Mouse (Mus musculus) spleen, postnatal 36 days (tissue): Measurements from ENCODE around the gene G430095P16Rik.

Source experiments
- DNase-seq, 2 experiments: peaks; one replicate each; pipeline ENCODE4 v3.0.0; 2022; ENCODE audit warnings: low spot score in 2 of 2, mixed read lengths in 1 of 2

Gene G430095P16Rik

GRCm38 (mm10) chr8:84702963-84703465 lies 19.8 kb upstream of the G430095P16Rik start:
- DNase-seq: peak; percentile 30 to 36

- DNase-seq: peak; percentile 52 to 57
Measured at GRCm38 (mm10) chr8:84703466-84704249, 19.1 kb upstream of the G430095P16Rik start.

- DNase-seq: peak; percentile 75 to 85
Measured at GRCm38 (mm10) chr8:84704356-84704755, 18.5 kb upstream of the G430095P16Rik start.

DNA sequence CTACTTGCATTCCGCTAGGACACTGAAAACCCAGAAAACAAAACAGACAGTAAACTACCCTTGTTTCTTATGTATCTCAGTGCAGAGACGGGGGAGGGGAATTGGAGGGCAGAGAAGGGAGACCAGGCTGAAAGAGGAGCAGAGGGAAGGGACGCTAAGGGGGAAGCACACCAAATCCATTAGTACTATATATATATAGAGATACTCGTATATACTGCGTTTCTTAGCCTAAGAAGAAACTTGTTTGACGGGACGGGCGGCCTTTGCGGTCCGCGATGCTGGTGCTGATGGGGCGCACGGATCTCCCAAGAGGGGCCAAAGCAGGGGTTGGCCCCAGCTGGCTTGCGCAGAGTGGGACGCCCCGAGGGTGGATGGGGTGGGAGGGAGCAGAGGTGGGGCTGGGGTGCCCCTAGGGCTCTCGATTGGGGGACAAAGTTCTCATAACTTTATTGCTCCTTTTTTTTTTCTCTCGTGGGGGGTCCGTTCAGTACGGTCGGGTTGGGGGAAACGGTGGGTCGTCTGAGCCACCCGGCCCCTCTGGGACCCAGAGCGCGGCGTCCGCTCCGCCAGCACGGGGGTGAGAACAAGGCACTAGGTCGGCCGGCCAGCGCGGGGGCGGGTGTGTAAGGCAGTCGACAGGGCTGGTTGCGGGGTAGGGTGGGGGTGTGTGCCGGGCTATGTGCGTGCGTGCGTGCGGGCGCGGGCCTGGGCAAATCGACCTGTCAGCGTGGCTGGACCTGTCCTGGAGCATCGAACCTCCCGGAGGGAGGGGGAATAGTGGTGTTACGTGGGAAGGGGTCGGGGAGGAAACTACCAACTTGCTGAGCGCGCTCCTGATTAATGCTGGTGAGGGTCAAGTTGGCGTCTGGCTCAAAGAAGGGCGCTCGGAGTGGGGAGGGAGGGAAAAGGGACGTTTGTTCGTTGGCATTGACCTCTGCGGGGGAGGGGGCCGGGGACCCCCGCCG lies 17.7 kb upstream of the G430095P16Rik start:
- peak; percentile 63 to 68 for DNase-seq

- no peak for DNase-seq
Measured at GRCm38 (mm10) chr8:84705960-84706359, 16.8 kb upstream of the G430095P16Rik start.

- no peak for DNase-seq
Measured at GRCm38 (mm10) chr8:84706610-84707266, 16.1 kb upstream of the G430095P16Rik start.

DNA sequence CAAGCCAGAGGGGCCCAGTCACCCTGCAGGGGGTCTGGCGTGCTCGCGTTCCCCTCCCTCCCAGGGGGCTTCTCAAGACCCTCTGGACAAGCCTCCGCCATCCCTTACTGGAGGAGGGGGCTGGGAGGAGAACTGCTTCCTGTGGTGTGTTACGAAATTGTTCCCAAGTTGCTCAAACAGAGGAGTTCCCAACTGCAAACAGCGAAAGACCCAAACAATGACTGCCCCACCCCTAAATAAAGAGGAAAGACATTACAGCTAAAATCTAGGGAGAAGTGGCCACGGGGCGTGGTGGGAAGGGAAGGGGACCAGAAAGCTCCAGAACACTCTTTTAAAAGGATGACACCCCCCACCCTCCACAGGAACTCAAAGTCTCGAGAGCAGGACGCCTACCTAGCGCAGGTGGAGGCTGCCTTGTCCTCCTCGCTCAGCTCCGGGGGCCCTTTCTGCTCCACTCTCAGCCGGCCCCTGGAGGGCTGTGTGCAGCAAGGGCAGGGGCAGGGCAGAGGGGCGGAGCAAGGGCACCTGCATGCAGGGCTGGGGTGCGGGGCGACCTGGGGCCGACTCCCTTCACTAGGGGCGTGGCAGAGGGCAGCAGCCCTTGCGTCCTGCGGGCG lies 15.4 kb upstream of the G430095P16Rik start:
- DNase-seq: peak; percentile 88 to 90

- DNase-seq: no peak
Measured at GRCm38 (mm10) chr8:84708071-84708541, 14.7 kb upstream of the G430095P16Rik start.

DNA sequence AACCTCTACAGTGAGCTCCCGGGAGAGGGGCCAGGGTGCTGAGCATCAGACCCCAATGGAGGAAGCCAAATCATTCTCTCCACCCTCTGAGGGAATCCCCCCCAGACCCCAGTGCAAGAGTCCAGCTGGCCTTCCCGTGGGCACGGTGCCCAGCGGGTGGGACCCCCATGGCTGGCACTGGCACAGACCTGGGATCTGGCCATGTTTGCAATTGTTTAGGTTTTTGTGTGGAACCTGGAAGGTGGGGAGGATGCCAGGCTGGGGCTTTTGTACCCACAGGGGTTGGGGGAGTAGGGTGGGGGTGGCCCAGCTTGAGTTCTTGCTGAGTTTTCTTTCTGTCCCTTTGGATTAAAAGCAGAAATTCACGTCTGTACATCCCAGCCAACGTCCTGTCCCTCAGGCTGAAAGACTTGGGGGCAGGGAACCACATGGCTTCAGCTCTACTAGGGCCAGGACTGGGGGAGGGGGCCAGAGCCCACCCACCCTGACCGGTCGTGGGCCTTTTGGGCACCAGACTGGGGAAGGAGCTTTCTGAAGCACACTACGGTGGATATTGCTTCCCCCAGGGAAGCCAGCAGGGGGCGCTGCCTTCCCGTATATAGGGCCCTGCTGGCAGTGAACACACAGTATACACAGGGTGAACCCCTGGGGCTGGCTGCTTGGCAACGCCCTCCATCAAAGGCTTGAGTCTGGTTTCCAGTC lies 13.9 kb upstream of the G430095P16Rik start:
- DNase-seq: peak; percentile 78 to 87

DNA sequence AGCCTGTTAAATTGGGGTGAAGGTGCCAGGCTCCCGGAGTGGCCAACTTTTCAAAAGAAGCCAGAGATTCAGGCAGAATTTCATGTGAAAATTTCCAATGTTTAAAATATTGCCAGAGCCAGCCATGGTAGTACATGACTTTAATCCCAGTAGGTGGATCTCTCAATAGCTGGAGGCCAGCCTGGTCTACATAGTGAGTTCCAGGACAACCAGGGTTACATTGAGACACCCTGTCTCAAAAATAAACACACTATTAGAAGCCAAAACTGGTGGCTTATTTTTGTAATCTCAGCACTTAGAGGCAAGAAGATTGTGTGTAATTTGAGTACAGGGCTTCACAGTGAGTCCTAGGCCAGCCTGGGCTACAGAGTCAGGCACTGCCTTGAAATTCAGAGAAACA lies 12.9 kb upstream of the G430095P16Rik start:
- no peak for DNase-seq

- DNase-seq: no peak
Measured at GRCm38 (mm10) chr8:84711312-84711711, 11.5 kb upstream of the G430095P16Rik start.

DNA sequence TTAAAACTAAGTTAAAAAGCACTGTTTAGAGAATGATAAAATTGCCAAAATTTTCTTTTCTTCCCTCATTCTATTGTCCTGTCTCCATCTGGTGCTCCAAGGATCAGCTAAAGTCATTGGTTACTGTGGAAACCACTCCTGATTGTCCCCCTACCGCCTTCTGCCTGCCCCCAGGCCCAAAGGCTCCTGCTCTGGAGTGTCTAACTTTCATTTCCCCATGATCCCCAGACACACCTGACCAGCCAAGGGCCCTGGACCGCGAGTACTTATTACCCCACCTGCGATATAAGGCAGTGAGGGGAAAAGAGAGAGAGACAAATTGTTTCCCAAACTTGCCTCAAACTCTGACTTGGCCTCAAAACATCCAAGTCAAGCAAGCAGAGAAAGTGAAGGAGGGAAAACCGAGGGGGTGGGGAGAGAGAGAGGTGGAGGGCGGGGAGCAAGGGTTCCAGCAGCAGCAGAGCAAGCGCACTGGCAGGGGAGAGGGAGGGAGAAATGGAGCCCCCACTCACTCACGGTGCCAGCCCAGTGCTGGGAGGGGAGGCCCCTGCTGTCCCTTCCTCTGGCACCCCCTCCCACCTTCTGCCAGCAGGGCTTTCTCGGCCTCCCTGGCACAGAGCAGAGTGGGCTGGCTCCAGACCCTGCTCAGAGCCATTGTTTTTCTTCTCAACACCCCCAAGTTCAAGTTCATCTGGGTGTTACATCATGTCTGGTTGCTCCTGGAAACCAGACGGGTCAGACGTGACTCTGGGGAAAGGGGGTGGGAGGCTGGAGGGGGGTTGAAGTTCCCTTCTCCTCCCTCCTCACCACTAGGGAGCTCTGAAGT lies 10.7 kb upstream of the G430095P16Rik start:
- DNase-seq: no peak

DNA sequence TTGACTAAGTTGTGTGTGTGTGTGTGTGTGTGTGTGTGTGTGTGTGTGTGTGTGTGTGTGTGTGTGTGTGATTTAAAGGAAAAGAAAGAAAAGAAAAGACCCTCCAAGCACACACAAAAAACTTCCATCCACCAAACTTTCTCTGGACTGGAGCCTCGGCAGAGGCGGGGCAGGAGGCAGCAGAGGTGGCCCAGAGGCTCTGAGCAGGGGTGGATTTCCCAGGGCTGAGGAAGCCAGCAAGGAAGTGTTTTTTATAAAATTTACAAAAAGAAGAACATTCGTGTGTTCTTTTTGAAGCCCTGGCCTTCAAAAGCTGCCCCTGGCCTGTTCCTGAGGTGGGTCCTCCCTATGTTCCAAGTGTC lies 10.1 kb upstream of the G430095P16Rik start:
- DNase-seq: no peak

DNA sequence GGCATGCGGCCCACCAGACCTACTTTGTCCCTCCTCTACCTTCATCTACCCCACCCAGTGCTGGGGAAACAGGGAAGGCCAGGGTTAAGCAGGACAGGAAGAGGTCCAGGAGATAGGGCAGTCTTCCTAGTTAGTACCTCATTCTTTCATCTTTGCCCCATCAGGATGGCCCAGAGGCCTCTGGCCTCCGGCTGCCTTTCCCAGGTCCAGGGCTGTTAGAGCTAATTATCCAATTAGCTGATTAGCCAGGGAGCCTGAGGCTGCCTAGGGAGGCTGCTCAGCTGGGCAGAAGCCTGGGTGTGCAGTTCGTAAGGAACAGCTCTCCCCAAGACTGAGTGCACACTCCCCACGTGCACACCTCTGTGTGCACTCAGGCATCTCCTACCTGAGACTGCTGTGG lies 9.4 kb upstream of the G430095P16Rik start:
- DNase-seq: no peak

GRCm38 (mm10) chr8:84714161-84714560 lies 8.6 kb upstream of the G430095P16Rik start:
- no peak for DNase-seq

DNA sequence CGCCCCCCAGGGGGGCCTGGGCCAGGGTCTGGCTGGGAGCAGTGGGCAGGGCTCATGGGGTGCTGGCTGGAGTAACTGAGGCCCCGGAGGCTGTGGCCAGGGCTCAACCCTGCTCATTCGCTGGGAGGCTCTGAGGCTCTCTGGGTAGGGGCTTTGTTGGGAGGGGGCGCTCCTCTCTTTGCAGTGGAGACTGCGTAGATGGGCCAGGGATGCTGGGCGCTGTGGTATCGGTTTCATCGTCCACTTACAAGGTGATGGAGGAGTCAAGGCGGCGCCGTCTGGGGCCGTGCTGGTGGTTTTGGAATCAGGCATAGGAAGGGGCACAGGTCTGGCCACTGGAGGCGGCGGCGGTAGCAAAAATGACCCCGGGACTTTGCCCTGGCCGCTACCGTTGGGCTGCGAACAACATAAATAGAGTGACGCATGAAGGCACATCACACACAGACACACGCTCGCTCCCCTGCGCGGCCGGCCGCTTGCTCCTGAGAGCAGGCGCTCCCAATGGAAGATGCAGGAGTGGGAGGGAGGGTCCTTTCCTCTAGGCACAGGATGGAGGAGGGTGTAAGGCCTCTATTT lies 6.8 kb upstream of the G430095P16Rik start:
- no peak for DNase-seq

DNA sequence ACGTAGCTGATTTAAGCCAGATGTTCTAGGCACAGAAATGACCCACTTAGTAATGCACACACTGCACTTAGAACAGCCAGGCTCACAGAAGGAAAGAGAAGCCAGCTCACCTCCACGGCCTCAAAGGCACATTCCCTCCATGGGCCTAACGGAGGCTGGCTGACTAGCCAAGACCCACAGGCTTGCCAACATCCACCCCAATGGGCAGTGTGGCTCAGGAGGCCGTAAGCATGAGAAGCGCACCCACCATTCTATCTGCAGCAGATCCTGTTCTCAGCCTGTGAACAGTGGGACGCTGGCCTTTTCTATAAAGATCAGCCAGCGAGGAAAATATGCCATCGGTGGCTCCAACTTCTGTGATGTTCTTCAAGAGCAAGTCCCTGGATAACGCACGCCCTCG lies 6.0 kb upstream of the G430095P16Rik start:
- DNase-seq: no peak

- no peak for DNase-seq
Measured at GRCm38 (mm10) chr8:84718476-84718875, 4.3 kb upstream of the G430095P16Rik start.

DNA sequence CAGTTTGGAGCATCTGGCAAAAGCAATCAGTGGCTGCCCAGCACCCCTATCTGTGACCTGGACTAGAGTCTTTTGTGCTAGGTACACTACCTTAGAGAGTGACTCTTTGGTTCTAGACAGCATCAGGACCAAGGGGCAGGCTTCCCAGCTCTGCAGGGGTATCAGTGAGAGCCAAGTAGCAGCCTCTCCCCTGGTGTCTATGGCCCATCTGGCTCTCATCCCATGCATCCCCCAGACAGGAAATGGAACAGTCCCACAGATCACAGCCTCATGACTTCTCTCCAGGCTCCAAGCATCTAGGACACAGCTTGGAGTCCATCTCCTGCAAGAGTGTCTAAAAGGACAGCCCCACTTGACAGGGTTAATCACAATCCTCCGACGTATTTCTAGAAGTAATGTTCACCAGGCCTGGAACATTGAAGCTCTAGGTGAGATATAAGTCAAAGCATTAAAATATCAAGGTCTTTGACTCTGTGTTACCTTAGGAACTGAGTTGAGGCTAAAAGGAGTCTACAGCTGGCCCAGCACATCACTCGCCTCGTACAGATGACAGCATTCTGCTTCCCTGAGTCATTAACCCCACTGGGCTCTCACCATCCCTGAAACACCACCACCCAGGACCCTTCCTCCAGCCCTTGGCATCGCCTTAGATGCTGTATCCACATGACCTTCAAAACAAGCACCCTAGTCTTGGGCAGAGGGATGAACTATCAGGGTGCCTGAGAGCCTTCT lies 3.7 kb upstream of the G430095P16Rik start:
- DNase-seq: no peak
